Mouse (Mus musculus) ES-Bruce4 (cell line): Measurements from ENCODE around the gene Rab11fip4.

ENCODE experiments used
- CTCF ChIP-seq: IDR thresholded peaks from one replicate; pipeline ENCODE4 v1.8.1; 2011; ENCODE audit warnings: low read depth, low read length
- EP300 ChIP-seq: IDR thresholded peaks from 2 replicates; pipeline ENCODE4 v1.6.1; 2011; ENCODE audit warnings: low read depth, low read length; ENCODE audit not compliant: insufficient read depth
- POLR2A ChIP-seq: IDR thresholded peaks from one replicate; pipeline ENCODE4 v1.8.1; 2011; ENCODE audit warnings: low read length; ENCODE audit not compliant: insufficient read depth

GRCm38 (mm10) chr11:79661877-79662545 lies 71.0 kb downstream of the Rab11fip4 start:
- TF ChIP-seq CTCF = no peak
- TF ChIP-seq EP300 = no peak
- no peak for TF ChIP-seq POLR2A
